Mouse (Mus musculus) left cerebral cortex, adult 8-10 months (tissue): ENCODE measurements at regions not wholly inside any gene's neighbourhood (a gene's known extent, or its start where the extent isn't known, plus 50 kb on each side); places are given as distances from the start of the nearest gene placed in this dataset.

ENCODE experiments used
- DNase-seq, 2 experiments: peaks; one replicate each; pipeline ENCODE4 v3.0.0; 2022; ENCODE audit warnings: low spot score in 2 of 2

GRCm38 (mm10) chr13:84345791-84346511, 123.9 kb downstream of the Tmem161b start:
- peak in 1 of 2 experiments; percentile 43 for DNase-seq

- no peak for DNase-seq
Observed at GRCm38 (mm10) chr13:84346569-84346968, 124.5 kb downstream of the Tmem161b start.

DNA sequence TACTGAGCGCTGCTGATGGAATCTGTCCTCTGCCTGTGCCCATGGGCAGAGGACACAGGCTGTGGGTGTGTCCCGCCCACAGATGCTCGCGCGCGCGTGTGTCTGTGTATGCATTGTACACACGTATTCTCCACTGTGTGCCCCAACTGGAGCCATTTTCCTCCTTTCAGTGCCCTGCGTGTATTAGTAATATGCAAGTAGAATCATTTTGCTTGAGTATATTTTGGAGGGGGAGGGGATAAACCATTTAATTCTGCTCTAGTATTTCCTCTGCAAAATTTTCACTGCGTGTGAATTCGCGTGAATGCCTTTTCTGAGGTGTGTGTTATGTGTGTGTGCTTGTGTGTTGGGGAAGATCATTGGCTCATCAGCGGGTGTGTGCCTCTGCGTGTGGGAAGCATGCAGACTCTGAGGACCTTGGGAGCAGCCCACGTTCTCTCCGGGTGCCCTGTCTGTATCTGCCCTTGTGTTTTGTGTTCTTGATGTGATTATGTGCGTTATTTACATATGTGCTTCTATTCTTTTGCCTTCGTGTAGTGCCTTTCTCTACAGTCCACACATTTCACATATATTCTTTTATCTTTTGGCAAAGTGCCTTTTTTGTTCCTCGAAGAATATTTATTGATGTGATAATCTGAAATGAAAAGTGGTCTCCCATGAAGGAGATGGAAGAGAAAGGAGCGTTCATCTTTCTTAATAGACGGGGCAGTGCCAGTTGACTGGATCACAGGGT, 125.3 kb downstream of the Tmem161b start:
- DNase-seq, result peak; percentile 50 to 62

DNA sequence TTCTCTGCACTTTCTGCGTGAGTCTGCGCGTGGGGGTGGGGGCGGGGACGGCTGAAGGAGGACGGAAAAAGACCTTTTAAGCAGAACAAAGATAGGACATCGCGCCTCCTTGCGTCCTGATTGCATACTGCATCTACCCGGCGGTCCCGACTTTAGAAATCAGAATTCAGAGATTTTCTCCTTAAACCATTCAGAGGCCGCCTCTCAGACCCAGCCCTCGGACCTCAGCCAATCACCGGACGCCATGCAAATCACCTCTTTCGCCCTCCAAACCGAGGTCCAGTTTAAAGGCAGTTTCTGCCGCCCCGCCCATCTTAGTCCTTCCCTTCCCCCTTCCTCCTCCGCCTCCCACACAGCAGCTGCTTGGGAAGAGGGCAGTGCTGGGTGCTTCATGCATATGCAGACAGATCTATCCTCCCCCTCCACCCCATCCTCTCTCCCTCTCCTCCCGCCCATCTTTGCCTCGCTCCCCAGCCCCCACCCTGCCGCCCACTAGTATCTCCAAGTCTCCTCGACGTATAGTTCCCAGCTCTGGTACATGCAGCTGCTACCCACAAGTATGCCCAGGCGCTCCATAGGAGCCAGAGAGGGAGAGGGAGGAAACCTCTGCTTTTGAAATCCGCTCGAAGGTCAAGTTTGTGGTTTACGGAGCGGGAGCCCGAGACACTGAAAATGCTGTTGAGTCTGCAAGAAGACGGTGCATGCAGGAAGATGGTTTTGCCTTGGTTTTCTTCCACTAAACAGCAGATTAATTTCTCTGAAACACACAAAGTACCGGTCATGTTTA, 126.0 kb downstream of the Tmem161b start:
- DNase-seq, result peak; percentile 98 to 99

DNA sequence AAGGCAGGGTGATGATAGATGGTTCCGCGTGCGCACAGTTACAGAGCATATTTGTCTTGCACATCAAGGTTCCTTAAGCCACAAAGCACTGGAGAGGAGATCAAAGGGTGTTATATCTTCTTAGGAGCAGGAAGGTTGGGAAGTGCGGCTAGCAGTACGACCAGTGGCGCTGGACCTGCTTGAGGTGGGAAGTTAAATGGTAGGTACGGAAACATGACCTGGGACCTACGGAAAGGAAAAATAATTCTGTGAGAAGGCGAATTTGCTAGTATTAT, 126.5 kb downstream of the Tmem161b start:
- no peak for DNase-seq

- DNase-seq, result peak; percentile 53 to 63
Observed at GRCm38 (mm10) chr13:84349001-84349720, 127.1 kb downstream of the Tmem161b start.

DNA sequence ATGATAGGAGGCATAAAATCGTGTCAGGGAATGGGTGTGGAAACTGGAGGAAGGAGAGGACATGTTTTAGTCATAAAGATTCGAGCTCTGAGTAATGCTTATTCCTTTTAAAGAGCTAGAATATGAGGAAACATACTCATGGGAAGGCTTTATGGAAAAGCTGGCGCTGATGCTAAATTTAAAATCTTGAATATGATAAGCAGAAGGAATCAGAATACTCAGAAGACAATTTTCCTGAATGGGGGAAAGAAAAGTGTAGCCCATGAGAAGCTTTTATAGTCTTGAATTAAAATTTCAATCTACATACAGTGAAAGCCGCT, 127.6 kb downstream of the Tmem161b start:
- no peak for DNase-seq

DNA sequence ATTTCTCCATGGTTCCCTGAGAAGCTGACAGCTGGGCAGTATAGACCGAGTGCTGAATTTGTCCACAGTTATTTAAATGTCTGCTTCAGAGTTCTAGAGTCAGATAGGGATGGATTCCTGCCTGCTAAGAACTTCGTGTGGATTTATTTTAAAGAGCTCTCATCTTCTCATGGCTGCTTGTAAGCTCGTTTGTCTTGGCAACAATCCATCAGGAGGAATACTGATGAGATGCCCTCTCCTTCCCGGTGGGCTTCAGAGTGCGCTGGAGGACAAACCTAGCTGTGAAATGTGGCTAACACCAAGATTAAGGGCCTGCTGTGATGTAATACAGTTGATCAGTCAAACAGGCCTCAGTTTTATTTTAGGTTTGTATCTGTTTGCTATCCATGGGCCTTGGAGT, 128.7 kb downstream of the Tmem161b start:
- DNase-seq, result no peak

DNA sequence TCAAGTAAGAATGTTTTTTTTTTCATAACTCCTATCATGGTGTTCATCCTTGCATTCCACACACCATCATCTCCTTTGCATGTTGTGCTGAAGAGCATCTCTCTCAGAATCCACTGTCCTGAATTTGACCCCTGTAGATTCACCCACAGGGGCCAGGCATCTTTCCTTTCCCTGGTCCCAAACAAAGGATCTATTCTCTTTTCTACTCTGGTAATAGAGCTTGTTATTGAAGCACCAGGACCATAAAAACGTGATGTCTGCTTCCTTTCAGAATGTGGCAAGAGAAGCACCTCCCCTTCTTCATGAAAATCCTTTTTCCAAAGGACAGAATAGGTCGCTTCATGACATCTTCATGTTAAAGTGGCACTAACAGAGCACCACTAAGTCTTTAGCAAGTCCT, 134.4 kb downstream of the Tmem161b start:
- DNase-seq, result no peak

DNA sequence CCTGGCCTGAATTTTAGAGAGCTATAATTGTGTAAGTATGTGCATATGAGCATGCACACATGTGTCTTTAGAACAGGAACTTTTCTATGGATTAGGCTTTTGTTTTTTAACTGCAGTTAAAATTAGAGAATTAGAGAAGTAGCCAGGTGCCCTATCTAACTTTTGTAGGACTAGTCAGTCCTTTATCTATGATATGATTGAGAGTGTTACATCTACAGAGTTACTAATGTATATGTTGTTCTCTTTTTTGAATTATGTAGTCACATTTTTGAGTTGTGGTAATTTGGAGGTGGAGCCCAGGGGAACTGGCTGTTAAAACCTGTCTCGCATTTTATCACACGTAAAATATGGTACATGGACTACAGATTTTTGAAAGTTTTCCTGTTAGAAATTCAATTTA, 138.4 kb downstream of the Tmem161b start:
- DNase-seq, result no peak

DNA sequence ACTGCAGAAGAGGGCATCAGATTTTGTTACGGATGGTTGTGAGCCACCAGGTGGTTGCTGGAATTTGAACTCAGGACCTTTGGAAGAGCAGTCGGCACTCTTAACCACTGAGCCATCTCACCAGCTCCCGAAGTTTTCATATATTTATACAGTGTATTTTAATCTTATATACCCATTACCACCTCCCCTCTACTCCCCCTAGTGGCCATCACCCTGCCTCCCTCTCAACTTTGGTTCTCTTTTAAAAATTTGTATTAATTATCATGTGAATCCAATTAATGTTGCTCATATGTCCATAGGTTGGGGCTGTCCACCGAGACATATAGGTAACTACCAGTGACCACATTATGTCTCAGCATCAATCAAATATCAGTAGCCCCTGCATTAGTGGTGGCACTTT, 142.0 kb downstream of the Tmem161b start:
- no peak for DNase-seq

GRCm38 (mm10) chr13:84365503-84365902, 143.4 kb downstream of the Tmem161b start:
- DNase-seq, result no peak

- no peak for DNase-seq
Observed at GRCm38 (mm10) chr13:84366017-84366416, 143.9 kb downstream of the Tmem161b start.

DNA sequence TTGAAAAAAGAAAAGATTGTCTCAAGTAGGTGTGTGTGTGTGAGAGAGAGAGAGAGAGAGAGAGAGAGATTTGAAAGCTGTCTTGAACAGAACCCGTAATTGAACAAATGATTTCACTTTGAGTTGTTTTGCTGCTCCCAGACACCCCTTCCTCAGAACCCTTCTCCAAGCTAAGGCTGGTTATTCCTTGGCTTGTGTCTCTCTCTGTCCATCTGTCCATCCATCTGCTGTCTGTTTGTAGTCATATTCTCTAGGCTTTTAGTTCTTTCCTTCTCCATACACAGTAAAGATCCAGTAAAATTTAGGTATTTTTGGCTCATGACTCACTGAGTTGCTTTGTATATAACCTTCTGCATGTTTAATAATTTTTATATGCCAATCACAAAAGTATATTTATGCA, 144.7 kb downstream of the Tmem161b start:
- DNase-seq, result no peak

GRCm38 (mm10) chr13:84368225-84368624, 146.1 kb downstream of the Tmem161b start:
- DNase-seq, result no peak

DNA sequence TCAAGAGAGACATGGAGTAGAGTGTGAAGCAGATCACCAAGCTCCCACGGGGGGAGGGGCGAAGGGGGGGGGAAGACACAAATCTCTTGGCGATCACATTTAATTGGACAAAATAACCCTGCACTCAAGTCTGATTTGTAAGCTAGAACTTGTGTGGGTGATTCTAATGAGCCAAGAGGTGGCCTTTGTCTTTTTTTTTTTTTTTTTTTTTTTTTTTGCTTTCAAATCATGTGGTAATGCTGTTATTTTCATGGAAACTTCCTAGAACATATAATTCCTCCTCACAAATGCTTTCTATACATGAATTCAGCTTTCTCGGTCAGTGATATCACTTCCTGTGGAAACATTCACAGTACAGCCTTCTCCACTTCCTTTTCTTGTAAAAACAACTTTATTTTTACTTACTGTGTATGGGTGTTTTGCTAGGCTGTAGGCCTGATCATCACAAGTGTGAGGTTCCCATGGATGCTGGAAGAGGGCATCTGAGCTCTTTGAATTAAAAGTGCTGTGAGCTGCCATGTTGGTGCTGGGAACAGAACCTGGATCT, 152.7 kb downstream of the Tmem161b start:
- no peak for DNase-seq

DNA sequence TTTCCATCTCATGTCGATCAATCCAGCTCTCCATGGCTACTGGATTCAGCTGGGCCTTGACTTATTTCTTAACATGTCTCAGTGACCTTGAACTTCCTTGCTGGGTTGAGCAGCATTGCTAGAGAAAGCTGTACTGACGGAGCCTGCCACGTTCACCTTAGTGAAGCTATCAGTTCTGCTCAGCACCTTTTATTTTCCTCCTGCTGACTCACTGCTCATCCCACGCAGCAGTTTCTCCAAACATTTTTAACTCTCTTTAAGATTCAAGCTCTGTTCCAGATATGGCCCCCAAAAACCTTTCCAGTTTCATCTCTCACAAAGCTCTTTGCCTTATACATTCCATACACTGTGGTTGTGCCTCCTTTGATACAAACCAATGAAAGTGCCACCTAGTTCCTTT, 153.8 kb downstream of the Tmem161b start:
- peak; percentile 23 to 54 for DNase-seq

GRCm38 (mm10) chr13:84378553-84379332, 156.6 kb downstream of the Tmem161b start:
- DNase-seq, result no peak

- DNase-seq, result no peak
Observed at GRCm38 (mm10) chr13:84391554-84391953, 169.5 kb downstream of the Tmem161b start.

- no peak for DNase-seq
Observed at GRCm38 (mm10) chr13:84398476-84399344, 176.6 kb downstream of the Tmem161b start.
